Mouse (Mus musculus): ENCODE data around the gene Rere. TPM values are rescaled to one million over a fixed set of nuclear protein-coding genes. Genes with fewer than 3 reads are reported as not detected.

The Rere gene
- polyA plus RNA-seq, 1 experiment from 2014 or later, result 13.6 TPM

DNA sequence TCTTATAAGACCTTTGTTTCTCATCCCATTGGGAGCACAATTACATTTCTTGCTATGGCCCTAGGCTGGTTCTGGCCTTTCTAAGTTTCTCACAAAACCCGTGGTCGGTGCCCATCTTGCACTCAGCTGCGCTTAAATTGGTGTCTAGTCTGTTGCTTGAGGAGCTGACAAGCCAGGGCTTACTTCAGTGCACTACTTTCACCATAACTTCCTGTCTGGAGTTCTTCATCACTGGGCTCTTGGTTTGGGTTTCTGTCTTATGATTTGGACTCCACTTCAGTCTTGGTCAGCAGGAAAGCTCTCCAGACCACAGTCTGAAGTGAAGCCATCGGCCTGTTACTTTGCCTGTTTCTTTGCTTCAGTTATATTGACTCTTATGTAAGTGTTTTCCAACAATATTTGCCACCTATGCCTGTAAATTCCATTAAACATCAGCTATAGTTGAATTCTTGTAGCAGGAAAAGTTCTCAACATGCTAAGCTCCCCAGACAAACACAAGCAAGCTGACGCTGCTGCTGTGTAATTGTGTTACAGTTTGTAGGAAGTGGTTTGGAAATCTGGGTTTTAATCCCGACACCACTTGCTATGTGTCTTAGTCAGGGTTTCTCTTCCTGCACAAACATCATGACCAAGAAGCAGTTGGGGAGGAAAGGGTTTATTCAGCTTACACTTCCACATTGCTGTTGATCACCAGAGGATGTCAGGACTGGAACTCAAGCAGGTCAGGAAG is 59.5 kb downstream of the Rere start:
- DNase-seq (ENCODE audit: low spot score), result no peak

GRCm38 (mm10) chr4:150344526-150344925 is 63.1 kb downstream of the Rere start:
- DNase-seq (ENCODE audit: low spot score), result no peak

- DNase-seq (ENCODE audit: low spot score), result no peak
Measured at GRCm38 (mm10) chr4:150346651-150347386, 65.4 kb downstream of the Rere start.

- DNase-seq (ENCODE audit: low spot score), result peak; percentile 46
Measured at GRCm38 (mm10) chr4:150347387-150347672, 65.9 kb downstream of the Rere start.

DNA sequence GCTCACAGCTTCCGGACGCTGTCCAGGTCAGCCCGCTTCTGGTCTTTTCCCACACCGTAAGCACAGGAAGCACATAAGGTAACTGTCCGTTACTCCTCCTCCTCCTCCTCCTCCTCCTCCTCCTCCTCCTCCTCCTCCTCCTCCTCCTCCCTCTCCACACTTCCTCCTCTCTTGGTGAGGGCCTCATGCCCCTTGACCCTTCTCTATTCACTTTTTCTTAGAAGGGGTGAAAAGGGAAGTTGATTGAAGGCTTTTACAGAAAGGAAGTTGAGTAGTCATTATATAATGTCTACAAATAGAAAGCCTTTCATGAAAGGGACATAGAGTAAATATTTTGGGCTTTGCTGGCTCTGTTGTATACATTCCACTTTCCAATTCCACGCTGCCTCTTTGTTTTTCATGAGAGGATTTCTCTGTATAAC is 68.2 kb downstream of the Rere start:
- DNase-seq (ENCODE audit: low spot score), result no peak

DNA sequence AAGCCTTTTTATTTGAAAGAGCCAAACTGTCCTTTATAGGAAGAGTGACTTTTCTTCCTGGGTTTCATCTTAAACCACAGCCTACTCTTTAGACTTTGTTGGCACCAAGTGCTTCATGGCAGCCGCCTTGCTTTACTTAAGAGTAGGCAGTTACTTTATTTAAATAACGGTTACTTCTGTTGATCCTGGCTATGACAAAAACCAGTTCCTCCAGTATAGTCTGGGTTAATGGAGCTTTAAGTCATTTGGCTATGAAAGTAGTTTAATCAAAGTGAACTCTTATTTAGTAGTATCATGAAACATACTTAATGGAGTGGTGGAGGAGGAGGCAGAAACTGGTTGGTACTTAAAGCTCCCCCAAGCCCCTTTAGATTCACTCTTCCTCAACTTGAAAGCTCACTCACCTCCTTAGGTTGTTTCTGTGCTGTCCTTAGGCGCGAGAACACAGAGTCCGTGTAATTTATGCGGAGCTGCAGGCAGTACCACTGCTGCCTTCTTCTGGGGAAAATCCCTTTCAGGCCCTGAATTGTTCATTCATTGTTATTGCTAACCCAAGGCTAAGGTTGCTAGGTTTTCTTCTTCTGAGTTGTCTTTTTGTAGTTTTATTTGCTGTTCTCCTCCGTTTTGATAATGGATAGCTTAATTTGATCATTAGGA is 70.1 kb downstream of the Rere start:
- no peak for DNase-seq (ENCODE audit: low spot score)

DNA sequence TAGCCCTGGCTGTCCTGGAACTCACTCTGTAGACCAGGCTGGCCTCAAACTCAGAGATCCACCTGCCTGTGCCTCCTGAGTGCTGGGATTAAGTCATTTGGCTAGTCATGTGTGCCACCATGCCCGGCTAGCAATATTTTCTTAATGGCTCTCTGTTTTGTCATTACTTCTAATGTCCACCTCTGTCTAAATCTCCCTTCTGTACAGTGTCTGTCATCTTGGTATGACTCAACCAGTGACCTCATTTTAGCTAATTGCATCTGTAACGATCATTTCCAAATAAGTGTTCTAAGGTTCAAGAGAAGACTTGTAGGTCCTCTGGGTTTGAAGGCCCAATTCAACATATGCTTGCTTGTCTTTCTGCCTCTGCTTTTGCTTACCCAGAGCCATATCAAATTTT is 71.3 kb downstream of the Rere start:
- no peak for DNase-seq (ENCODE audit: low spot score)

DNA sequence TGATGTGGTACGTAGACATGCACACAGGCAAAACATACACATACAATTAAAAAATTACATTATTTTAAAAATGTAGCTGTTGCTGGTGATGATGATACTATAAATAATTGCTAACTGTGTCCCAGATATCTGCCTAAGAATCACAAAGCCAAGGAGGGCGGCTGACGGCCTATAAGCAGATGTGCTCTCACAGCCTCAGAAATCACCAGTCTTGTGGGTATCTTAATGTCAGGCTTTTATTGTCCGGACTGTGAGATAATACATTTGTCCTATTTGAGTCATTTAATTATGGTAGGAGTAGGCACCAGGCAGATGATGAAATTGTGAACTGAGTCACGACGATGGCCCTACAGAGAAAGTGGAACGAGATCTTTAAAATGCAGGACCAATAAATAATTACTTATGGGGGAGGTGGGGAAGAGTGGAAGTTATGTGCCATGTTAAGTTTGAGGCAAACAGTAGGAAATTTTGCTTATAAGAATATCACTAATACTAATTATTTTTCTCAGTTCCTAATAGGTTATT is 72.0 kb downstream of the Rere start:
- DNase-seq (ENCODE audit: low spot score), result no peak

DNA sequence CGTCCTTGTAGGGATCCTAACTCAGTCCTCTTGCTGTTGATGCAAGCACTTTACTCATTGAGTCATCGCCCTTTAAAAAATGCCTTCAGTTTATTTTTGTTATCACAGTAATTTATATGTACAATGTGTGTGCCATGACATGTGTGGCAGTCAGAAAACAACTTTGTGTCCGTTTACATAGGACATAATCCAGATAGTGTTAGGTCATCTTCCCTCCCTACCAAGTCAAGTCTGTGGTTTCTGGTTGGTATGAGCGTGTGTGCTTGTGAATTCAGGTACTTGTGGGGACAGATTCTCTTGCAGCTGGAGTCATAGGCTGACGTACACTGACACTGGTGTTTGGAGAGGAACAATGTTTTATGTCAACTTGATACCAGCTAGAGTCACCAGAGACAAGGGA is 74.4 kb downstream of the Rere start:
- no peak for DNase-seq (ENCODE audit: low spot score)

DNA sequence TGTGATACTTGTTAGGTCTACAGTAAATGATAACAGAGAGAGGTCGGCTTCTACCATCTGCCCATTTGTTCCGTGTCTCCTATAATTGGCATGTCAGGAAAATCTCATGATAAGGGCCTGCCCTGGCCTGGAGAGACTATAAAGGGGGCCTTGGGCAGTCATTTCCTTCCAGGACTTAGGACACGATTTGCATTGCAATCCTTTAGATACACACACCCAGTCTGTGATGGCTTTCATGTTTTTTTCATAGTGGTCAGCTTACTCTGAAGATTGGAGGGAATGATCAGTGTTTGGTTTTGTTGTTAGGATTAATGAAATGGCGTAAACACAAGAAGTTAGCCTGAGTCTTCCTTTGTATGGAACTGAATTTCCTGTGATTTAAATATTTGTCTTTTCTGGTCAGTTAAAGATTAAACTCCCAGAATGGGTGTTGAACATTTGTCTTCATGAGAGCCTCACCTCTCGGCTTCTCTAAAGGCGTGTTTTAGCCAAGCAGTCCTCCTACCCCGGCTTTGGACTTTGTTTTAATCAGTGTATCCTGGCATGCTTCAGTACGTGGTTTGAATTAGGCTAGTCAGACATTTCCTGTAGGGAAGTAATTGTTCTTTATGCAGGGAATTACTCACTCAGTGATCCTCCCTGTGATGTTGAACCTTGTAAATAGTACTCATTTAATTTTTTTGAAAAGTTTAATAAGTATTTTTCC is 80.7 kb downstream of the Rere start:
- DNase-seq (ENCODE audit: low spot score), result no peak

- no peak for DNase-seq (ENCODE audit: low spot score)
Measured at GRCm38 (mm10) chr4:150362858-150363257, 81.4 kb downstream of the Rere start.

DNA sequence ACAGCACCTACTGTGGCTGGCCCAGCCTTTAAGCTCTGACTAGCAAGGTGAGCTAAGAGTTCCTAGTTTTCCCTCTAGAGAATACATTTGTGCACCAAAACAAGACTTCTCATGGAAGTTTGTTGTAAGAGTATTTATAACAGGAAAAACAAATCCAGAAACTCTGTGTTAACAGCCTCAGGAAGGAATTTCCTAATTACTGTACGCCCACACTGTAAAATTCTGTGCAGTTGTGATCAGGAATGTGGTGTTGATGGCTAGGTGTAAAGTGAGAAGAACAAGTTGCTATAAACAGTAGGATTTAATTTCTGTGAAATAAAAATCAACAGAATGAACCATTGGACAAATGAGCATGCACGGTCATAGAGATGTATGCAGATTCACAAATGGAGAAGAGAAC is 83.3 kb downstream of the Rere start:
- DNase-seq (ENCODE audit: low spot score), result no peak

- peak; percentile 78 for DNase-seq (ENCODE audit: low spot score)
Measured at GRCm38 (mm10) chr4:150366510-150367208, 85.2 kb downstream of the Rere start.

- peak; percentile 68 for DNase-seq (ENCODE audit: low spot score)
Measured at GRCm38 (mm10) chr4:150371580-150372380, 90.3 kb downstream of the Rere start.

DNA sequence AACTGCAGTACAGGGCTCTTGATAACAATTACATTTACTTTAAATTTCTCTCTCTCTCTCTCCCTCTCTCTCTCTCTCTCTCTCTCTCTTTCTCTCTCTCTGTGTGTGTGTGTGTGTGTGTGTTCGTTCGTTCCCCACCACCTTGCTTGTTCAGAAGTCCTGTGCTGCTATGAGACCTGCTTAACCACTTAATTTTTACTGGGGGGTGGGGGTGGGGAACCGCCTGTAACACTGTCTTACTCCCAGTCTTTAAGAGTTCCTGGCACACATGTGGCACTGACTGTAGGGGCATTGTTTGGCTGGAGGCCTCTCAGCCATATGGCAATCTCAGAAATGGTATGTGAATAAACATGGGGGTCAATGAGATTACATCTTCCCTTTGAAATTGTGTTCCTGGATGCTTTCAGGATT is 91.2 kb downstream of the Rere start:
- peak; percentile 23 for DNase-seq (ENCODE audit: low spot score)

DNA sequence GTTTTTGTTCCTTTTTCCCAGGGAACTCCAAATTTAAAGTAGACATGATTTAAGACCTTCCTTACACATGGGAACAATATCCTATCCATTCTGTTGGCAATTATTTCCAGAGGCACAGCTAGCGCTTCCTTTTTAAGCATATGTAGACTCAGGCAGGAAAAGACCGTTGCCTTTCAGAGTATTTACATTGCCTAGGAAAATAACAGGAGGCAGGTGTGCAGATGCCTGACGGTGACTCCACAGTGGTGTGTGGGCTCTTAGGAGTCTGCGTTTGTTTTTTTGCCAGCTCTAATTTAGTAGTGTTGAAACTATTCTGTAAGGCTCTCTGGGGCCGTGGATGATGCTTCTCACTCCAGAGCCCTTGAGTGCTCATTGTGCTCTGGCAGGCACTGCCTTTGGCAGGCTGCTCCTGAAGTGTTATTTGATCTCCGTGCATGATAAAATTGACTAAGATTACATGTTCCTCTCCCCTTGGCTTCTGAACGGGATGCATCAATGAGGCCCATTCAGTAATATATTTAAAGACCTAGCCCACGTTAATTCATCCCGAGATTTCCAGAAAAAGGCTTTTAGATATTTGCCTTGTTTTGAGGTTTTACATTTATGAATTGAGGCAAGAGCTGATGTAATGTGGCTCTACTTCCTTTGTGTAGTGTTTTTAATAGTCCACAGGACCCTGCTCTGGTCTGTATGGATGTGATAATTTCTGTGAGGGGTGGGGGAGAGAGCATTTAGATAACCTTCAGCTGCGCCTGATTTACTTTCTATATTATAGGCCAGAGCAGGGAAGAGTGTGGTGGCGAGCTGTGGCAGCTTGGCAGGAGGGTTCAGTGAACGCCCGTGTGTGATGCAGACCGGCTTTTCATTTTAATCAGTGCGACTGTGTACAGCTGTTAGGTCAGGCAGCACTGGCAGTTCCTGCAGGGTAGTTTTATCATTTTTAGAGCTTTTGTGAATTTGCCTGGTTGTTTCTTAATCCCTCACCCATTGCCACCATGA is 92.0 kb downstream of the Rere start:
- peak; percentile 50 for DNase-seq (ENCODE audit: low spot score)

DNA sequence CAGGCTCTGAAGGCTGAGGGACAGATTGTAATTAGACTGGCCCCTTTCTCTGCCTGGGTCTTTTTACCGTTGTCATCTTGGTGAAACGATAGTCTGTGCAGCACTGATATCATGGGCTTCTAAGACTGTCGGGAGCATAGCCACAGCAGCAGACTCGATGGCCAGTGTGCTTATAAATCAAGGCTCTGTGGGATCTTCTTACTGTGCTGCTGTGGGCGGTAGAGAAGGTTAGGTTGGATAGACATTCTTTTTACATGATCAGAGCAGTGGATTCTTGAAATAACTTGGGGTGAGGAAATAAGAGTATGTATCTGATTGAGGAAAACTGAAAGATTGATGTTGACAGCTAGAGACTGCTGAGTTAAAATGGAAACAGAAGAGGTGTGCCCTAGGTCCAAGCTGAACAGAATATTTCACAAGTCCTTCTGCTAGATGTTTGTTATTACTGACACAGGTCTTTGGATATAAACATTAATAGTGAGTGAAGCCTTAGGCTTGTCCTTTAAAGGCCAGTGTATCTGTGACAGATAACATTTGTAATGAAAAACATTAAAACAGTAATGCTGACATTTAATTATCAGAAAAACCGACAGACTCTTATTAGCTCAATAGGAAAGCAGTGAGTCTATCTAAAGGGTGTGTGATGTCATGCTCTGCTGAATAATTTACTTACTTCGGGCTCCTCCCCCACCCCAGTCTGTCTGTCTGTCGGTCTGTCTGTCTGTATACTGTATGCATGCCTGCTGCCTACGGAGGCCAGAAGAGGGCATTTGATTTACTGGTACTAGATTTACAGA is 93.4 kb downstream of the Rere start:
- no peak for DNase-seq (ENCODE audit: low spot score)

DNA sequence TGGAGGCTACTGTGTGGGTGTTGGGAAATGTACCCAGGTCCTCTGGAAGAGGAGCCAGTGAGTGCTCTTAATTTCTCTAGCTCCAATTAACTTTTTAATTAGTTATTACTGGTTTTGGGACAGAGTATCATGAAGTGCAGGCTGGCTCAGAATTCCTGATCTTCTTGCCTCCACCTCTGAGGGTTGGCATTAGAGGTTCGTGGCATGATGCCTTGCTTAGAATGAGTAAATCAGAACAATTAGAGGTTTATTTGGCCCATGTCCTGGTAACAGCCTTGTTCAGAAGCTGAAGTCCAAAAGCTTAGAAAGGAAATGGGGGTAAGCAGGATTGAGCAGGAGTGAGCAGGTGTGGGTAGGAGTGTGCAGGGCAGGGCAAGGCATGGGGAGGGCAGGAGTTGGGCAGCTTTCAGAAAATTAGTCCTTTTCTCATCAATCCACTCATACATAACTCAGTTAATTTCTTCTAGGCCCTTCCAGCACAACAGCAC is 94.0 kb downstream of the Rere start:
- DNase-seq (ENCODE audit: low spot score), result no peak

All from thymus, postnatal 0 days (tissue).